Mouse (Mus musculus) testis, adult 2 months (tissue): ENCODE data around the gene Frmd4a. TPM values are rescaled to one million over a fixed set of nuclear protein-coding genes. Genes with fewer than 3 reads are reported as not detected.

Experiments used
- H3K27ac ChIP-seq: fragments of 200-500 bp; 2 replicates; pipeline ENCODE4 v1.5.1; 2012; ENCODE audit warnings: low read depth, low read length; ENCODE audit not compliant: control insufficient read depth, insufficient read depth
- H3K27me3 ChIP-seq: fragments of 200-500 bp; 2 replicates; pipeline ENCODE4 v1.6.1; 2012; ENCODE audit warnings: mild to moderate bottlenecking, low read length, moderate library complexity; ENCODE audit not compliant: control insufficient read depth, insufficient read depth
- H3K36me3 ChIP-seq: fragments of 200-500 bp; 2 replicates; pipeline ENCODE4 v1.6.1; 2012; ENCODE audit warnings: mild to moderate bottlenecking, low read length; ENCODE audit not compliant: control insufficient read depth, insufficient read depth
- H3K4me1 ChIP-seq: fragments of 200-500 bp; 2 replicates; pipeline ENCODE4 v1.6.1; 2012; ENCODE audit warnings: low read length; ENCODE audit not compliant: control insufficient read depth, insufficient read depth
- H3K4me3 ChIP-seq: fragments of 200-500 bp; 2 replicates; pipeline ENCODE4 v1.5.1; 2012; ENCODE audit warnings: low read depth, mild to moderate bottlenecking, low read length, moderate library complexity, mixed read lengths; ENCODE audit not compliant: control insufficient read depth
- CTCF ChIP-seq: fragments of 200-500 bp; IDR thresholded peaks from 2 replicates; pipeline ENCODE4 v1.5.1; 2012; ENCODE audit warnings: low read depth, mild to moderate bottlenecking, inconsistent platforms, low read length, moderate library complexity; ENCODE audit not compliant: control insufficient read depth, insufficient read depth, insufficient replicate concordance
- POLR2A ChIP-seq: fragments of 200-500 bp; IDR thresholded peaks from 2 replicates; pipeline ENCODE4 v1.6.1; 2012; ENCODE audit warnings: low read depth, mild to moderate bottlenecking, inconsistent platforms, low read length, moderate library complexity; ENCODE audit not compliant: control insufficient read depth
- polyA plus RNA-seq: library from polyadenylated mRNA; depleted of rRNA; stranded (reverse); fragments of >200 nt; gene quantifications from 2 replicates; pipeline ENCODE4 v1.2.3, GENCODE M21; 2012

The Frmd4a gene
- polyA plus RNA-seq, 1 experiment, result 6.1 TPM

DNA sequence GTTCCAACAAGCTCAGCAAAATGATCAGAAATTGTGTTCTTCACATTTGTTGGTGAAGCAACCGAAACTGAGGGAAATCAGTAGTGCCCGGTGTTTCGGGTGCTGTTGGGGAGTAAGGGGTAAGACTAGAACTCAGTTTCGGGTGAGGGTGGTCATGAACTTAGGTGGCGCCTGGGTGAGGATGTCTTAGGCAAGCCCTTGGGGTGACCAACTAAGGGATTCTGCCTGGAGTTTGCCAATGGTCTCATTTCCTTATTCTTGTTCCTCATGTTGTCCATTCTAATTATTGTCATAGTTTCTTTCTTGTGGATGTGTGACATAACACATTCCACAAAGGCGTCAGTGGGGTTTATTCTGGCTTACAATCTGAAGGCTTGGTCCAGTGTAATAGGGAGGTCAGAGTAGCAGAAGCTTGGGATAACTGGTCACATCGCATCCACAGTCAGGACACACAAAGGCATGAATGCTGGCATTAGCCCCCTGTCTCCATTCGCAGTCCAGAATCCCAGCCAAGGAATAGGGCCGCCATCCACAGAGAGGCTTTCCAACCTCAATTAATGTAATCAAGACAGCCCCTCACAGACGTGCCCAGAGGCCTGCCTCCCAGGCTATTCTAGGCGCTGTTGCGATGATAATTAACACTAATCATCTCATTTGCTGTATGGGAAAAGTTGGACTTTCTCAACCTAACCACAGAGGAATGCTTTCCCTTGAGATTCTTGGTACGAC, 490.5 kb downstream of the Frmd4a start:
- TF ChIP-seq POLR2A (no peak), CTCF (no peak)

DNA sequence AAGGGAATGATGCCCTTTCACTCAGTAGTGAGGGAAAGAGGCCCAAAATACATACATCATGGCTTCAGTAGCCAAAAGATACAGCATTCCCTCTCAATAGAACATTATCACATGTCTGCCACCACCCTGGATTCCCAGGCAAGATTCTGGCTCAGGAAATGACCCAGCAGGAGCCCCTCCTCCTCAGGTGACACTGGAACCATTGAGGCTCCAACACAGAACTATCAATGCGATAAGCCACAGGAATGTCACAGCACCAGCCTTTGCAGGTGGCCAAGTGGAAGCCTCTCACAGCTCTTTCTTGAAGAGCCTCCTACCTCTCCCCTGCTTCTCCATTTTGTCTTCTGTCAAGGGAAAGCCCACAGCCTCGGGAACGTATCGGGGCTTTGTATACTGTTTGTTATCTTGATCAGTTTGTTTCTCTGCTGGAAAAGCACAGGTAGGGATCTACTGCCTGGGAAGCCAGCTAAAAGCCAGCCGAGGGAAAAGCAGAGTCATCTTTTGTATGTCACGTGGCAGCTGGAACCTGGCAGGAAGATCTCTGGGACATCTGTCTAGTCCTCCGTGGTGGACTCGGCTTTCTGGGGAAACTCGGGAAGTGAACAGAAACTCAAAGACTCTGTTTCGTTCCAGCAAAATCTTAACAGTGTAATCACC, 491.6 kb downstream of the Frmd4a start:
- H3K27me3 ChIP-seq, result no peaks in the 10 kb centered on the region
- TF ChIP-seq POLR2A (no peak), CTCF (no peak)
- H3K36me3 ChIP-seq, result no peaks in the 10 kb centered on the region
- no peaks in the 10 kb centered on the region for H3K4me1 ChIP-seq
- no peak overlapping the region for H3K27ac ChIP-seq
- H3K4me3 ChIP-seq, result no peak overlapping the region

More for the DNA sequence above, 490.5 kb downstream of the Frmd4a start:
- no peak overlapping the region for H3K27ac ChIP-seq
- no peaks in the 10 kb centered on the region for H3K36me3 ChIP-seq
- H3K4me1 ChIP-seq, result no peaks in the 10 kb centered on the region
- H3K27me3 ChIP-seq, result no peaks in the 10 kb centered on the region
- H3K4me3 ChIP-seq, result no peak overlapping the region

DNA sequence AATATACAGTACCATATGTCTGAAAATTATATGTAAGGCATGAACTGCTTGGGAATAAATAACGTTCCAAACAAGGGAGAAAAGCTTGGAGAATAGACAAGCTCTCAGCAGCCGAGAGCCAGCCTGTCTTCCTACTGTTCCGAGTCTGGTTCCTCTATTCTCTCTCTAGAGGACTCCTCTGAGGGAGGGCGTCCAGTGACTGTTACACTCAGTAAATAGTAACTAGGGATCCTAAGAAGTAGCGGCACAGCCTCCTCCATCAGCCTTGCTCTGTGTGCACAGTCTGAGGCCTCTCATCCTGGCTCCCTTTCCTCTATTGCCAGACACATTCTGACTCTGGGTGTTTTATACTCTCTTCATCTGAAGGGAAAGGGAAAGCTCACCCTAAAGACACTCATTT, 492.2 kb downstream of the Frmd4a start:
- Histone ChIP-seq H3K27ac (no peak overlapping the region), H3K27me3 (no peaks in the 10 kb centered on the region), H3K4me1 (no peaks in the 10 kb centered on the region), H3K36me3 (no peaks in the 10 kb centered on the region), H3K4me3 (no peak overlapping the region)
- TF ChIP-seq POLR2A (no peak), CTCF (no peak)

DNA sequence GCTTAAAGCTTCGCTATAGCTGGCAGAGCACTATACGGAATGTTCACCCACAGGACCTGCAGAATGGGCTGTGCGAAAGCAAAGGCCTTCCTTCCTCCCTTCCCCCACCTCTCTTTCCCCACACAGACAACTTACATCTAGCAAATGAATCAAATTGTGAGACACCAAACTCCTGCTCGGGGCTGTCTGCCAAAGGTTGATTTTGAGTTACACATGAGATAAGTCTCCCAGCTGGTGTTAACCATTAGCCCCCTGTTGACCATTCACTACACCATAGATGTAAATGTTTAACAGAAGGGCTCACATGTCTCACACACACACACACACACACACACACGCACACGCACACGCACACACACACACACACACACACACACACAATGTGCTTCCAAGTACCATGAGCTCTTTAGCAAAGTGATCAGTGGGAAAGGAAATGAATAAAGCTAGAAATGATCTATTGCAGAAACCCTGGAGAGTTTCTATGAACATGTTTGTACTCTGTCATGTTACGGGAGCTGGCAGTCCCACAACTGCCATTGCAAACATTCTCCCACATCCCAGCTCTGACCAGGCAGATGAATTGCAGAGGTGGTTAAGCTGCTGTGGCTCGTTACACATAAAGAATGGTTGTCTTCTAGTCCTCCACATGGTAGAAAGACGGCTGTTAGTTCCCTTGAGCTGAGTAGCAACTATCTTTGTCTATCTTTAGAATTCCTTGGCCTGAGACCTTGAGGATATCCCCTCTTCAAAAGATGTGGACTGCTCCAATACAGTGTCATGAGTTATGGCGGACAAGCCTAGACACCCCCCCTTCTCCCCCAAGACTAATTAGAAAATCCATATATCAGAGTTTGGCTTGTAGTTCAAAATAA, 492.9 kb downstream of the Frmd4a start:
- TF ChIP-seq CTCF (no peak), POLR2A (no peak)
- no peak overlapping the region for H3K27ac ChIP-seq
- H3K4me3 ChIP-seq, result no peak overlapping the region
- no peaks in the 10 kb centered on the region for H3K4me1 ChIP-seq
- no peaks in the 10 kb centered on the region for H3K36me3 ChIP-seq
- H3K27me3 ChIP-seq, result no peaks in the 10 kb centered on the region

- Histone ChIP-seq H3K4me1 (no peaks in the 10 kb centered on the region), H3K36me3 (no peaks in the 10 kb centered on the region), H3K27ac (no peak overlapping the region), H3K4me3 (no peak overlapping the region), H3K27me3 (no peaks in the 10 kb centered on the region)
- TF ChIP-seq POLR2A (no peak), CTCF (no peak)
Measured at GRCm38 (mm10) chr2:4511080-4511386, 493.5 kb downstream of the Frmd4a start.

DNA sequence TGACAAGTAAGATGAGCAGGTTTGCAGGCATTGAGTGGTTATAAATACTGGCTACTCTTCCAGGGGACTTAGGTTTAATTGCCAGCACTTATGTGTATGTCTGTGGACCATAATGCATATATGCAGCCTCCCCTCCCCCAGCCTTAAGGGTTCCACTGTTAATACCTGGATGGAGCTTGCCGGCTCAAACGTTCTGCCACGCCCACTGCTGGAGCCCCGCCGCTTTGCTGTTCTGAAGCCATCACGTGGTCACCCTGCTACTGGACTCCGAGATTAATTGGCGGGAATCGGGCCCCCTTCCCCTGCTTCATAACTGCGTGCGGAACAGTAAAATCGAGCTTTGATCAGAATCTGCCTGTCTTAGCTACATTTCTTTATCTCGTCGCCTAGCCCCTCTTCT, 495.1 kb downstream of the Frmd4a start:
- TF ChIP-seq CTCF, result no peak
- no peak for TF ChIP-seq POLR2A
- no peak overlapping the region for H3K27ac ChIP-seq
- no peak overlapping the region for H3K4me3 ChIP-seq
- H3K27me3 ChIP-seq, result no peaks in the 10 kb centered on the region
- H3K4me1 ChIP-seq, result no peaks in the 10 kb centered on the region
- H3K36me3 ChIP-seq, result no peaks in the 10 kb centered on the region

DNA sequence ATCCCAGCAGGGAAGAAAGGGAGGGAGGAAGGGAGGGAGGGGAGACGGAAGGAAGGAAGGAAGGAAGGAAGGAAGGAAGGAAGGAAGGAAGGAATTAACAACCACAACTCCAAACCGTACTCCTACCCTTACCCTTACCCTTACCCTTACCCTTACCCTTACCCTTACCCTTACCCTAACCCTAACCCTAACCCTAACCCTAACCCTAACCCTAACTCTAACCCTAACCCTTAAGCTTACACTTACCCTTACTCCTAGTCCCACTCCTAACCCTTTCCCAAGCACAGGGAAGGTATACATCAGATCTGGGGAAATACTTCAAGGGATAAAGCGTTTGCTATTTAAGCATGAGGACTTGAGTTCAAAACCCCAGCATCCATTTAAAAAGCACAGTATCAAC, 498.4 kb downstream of the Frmd4a start:
- Histone ChIP-seq H3K4me1 (no peaks in the 10 kb centered on the region), H3K4me3 (no peak overlapping the region), H3K27me3 (no peaks in the 10 kb centered on the region), H3K36me3 (no peaks in the 10 kb centered on the region), H3K27ac (no peak overlapping the region)
- TF ChIP-seq POLR2A, result no peak
- TF ChIP-seq CTCF, result no peak
